Mouse (Mus musculus) cerebellum, adult 8-10 months (tissue): ENCODE measurements around the gene Slc38a7.
"Not testable (repeated sequence)": the region's sequence is repeated elsewhere in the genome, so short reads cannot be mapped to it uniquely, and the experiment has no call there.

Source experiments
- DNase-seq: peaks from one replicate; pipeline ENCODE4 v3.0.0; 2022

Slc38a7 gene

DNA sequence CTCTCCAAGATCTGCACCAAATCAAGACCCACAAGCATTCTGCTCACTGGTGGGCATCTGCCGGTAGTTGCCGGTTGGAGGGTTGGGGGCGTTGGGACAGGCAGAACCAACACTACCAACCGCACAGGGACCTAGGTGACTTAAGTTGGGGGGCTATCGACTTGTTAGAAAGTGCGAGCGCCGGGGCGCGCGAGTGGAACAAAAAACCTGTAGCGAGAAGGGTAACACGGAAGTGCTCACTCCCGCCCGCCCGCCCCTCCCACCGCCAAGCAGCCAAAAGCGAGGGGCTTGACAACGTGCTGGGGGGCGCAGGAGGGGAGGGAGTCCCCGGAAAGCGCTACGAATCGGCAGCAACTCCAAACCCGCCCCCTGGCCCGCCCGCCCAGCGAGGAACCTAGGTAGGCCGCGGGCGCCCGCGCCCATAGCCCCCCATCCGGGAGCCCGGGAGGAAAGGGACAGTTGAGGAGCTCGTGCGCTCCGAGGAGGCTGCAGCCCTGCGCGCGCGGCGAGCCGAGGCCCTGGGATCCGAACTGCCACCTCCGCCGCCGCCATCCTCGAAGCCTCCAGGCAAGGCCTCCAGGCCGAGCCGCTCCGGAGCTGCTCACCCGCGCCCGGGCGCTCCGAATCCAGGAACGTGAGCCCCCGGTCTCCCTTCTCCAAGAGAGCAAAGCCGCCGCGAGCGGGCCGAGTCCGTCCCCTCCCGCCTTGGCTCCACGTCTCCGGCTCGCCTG lies 46.7 kb downstream of the Slc38a7 start:
- peak; percentile 28 for DNase-seq

DNA sequence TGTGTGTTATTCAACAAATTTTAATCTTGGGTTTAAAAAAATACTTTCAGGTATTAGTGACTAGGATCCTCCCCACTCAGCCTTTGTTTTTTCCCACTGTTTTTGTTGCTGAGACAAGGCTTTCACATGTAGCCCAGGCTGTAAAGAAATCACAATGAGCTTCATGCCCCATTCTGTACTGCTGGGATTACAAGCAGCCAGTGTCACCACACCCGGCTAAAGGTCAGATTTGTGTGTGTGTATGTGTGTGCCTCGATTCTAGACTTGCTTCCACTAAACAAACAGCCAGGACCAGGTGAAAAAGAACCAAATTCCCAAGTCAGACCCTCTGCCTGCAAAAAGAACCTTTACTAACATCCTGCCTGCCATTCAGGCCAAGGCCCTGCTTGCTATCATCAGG lies 47.9 kb downstream of the Slc38a7 start:
- no peak for DNase-seq

DNA sequence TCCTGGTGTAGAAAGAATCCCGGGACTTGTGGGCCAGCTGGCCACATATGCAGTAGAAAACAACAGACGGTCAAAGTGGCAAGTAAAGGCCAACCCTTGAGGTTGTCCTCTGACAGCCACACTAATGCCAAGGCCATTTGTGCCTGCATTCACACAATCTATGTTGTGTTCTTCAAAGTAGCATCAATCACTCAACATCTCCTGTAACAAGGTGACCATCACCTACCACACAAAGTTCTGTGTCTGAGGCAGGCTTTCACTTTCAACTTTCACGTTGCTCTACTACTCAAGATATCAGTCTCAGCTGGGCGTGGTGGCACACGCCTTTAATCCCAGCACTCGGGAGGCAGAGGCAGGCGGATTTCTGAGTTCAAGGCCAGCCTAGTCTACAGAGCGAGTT lies 51.1 kb downstream of the Slc38a7 start:
- DNase-seq: no peak

DNA sequence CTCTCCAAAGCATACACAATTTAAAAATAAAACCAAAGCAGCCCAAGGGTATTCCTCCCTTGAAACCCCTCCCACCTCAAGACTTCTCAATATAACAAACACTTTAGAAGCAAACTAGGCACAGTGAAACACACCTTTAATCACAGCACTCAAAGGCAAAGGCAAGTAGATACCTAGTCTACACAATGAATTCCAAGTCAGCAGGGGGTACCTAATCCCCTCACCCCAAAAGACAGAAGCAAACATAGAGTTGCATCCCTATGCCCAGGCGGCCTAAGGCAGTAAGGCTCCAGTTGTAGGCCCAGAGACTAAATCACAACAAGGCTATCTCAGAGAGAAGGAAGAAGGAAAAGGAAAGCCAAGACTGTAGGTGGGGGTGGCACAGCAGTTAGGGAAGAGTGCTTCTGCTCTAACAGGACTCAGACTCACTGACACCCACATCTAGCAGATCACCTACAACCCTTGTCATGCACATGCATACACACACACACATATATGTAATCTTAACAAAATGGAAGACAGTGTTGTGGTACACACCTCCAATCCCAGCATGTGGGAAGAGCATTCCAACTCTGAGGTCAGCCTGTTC lies 51.8 kb downstream of the Slc38a7 start:
- DNase-seq: no peak

DNA sequence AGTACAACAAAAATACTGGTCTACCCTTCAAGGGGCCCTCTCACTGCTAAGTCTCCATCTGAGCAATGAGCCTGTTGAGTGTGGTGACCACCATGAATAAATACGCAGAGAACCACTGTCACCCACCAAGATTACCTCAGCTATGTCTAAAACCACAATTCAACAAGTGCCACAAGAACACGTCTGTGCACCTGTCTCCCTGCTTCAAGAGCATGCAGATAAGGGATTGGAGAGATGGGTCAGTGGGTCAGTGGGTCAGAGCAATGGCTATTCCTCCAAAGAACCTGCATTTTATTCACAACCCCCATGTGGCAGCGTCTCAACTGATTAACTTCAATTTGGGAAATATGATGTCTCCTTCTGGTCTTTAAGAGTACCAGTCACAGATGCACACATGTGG lies 53.0 kb downstream of the Slc38a7 start:
- DNase-seq: no peak

DNA sequence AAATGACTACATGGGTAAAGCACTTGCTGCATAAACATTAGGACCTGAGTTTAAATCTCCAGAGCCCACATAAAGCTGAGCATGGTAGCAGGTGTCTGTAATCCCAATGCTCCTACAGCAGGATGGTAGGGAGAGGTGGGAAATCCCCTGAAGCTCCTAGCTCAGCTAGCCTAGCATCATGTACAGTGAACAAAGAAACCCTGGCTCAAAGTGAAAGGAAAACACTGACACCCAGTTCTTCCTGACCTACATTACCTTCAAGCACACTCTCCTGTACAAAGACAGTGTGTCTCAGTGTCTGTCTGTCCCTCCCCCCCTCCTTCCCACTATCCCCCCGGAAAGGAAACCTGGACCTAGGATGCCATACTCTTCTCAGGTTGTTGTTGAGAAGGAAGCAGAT lies 53.4 kb downstream of the Slc38a7 start:
- DNase-seq: no peak

DNA sequence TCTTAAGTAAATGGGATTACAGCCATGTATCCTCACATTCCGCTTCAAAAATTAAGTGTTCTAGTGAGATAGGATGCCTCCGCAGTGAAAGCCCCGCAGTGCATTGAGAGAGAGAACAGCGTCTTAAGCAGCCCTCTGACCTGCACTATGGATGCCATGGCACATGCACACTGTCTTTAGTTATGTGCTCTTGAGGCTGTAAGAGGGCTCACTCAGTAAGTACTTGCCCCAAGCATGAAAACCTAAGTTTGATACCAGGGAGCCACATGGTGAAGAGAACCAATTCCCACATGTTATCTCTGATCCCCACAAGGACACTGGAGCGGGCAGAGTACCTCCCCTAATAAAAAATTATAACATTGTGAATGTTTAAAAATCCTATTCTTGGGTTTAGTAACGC lies 54.2 kb downstream of the Slc38a7 start:
- DNase-seq: no peak

DNA sequence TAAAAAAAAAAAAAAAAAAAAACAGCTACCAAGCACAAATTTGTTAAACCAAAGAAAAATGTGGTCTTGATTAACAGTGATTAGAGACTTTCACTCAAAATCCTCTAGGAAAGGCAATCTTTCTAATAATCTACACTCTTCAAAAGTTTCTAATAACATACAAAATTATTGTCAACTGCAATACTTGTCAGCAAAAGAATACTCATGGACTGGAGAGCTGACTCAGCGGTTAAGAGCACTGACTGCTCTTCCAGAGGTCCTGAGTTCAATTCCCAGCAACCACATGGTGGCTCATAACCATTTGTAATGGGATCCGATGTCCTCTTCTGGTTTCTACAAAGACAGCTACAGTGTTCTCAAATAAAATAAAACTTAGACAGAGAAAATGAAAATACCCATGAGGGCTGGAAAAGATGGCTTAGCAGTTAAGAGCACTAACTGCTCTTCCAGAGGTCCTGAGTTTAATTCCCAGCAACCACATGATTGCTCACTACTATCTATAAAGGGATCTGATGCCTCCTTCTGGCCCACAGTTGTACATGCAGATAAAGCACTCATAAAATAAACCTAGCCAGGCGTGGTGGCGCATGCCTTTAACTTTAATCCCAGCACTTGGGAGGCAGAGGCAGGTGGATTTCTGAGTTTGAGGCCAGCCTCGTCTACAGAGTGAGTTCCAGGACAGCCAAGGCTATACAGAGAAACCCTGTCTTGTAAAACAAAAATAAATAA lies 57.8 kb downstream of the Slc38a7 start:
- not testable (repeated sequence) for DNase-seq
